Mouse (Mus musculus) layer of hippocampus, adult 9-10 months (tissue): ENCODE data around the gene Ffar2.
"Not testable (repeated sequence)": the region's sequence is repeated elsewhere in the genome, so short reads cannot be mapped to it uniquely, and the experiment has no call there.

Source experiments
- DNase-seq: peaks from one replicate; pipeline ENCODE4 v3.0.0; 2022; ENCODE audit warnings: low spot score

Ffar2 gene

DNA sequence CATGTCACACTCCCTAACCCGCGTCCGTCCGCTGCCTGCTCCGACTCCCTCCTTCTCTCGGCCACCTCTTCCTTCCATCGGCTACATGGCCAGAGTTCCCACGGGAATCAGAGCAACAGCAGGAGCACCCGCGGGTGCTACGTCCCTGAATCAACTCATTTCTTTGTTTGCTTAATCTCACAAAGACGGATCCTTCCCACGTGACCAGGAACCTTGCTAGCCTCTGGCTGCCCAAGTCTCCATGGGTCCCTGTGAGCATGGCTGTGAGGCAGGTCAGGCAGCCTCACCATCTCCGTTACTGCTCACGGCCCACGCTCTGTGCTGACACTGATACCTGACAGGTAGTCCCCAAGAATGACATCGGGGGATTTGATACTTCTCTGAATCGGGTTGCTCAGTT is at the start of gene Ffar2:
Gene Ffar2, minus strand, starts transcription at position 101 of the 400 bp plus-strand sequence.
- DNase-seq = no peak

DNA sequence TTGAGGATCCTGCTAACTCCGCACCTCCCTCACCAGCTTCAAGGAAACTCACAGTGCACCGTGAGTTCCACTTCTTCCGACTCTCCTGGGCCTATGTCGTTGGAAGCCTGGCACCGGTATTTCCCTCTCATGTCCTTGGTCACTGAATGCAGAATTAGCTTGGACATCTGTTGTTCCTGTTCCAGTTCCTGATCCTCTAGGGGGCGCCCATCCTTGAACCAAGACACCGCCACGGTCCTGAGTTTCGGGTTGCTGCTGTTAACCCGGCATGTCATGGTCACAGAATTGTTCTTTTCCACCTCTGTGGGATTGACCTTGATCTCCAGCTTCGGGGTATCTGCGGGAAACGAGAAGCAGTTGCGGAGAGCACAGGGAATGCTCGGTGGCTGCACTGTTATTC is 49.5 kb upstream of the Ffar2 start:
- DNase-seq = peak; percentile 55

DNA sequence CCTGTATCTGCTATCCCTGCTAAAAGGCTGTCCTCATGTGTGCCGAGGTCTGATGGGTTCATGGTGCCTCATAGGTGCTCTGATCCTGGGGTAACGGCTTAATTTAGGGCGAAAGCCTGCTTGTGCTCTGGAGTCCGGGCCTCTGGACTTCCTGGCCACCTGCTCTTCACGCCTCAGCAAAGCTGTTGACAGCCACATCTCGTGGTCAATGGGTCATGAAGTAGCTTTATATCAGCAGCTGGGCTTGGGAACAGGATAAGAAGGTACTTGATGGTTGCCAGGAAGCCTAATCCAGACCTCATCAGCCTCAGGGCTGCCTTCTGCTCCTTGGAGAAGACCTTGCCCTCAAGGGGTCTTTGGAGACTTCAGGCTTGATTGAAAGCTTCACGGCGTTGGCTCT is 39.8 kb upstream of the Ffar2 start:
- DNase-seq = no peak

DNA sequence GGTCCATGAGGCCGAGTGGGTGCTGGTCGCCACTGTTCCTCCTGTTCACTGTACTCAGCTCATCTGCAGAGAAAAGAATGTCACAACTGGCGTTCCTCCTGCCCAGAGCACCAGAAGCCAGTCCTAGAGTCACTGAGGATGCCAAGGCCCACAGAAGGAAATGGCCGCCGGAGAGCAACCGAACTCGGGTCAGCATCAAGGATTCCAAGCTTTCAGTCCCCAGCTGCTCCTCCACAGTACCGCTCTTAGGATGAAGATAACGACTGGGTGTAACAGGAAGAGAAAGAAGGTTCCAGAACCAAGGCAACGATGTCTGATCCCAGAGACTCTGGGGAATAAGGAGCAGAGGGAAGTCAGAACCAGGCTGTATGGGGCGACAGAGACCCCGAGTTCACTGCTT is 37.9 kb upstream of the Ffar2 start, which contains the start of gene Ffar1:
Gene Ffar1, minus strand, starts transcription at position 101 of the 400 bp plus-strand sequence.
- no peak for DNase-seq

DNA sequence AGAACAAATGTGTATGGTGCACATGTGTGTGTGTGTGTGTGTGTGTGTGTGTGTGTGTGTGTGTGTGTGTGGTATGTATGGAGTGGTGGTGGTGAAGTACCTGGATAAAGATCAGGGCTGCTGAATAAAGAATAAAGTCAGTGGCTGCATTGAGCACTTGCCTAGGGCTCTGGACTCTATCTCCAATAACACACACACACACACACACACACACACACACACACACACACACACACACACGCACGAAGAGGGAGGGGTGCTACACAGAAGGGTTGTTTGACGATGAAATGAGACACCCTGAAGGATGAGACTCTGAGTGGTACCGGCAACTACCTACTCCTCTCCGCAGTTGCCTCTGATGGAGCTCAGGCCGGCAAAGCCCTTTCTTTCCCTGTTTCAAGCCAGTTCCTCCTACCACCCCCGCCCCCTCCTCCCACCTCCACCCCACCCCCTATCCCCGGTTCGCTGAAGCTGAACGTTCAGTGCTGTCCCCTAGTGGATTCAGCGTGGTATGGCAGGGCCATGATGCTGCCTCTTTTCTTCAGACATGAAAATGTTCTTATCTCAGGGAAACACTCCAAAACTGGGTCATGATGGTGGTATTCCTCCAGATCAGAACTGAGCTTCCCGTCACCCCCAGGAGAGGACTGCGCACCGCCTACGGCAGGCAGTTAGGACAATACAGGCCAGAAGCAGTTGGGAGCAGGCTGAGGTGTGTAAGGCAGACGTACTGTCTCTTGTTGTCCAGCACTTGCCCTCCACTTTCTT is 36.2 kb upstream of the Ffar2 start:
- DNase-seq = peak; percentile 24

DNA sequence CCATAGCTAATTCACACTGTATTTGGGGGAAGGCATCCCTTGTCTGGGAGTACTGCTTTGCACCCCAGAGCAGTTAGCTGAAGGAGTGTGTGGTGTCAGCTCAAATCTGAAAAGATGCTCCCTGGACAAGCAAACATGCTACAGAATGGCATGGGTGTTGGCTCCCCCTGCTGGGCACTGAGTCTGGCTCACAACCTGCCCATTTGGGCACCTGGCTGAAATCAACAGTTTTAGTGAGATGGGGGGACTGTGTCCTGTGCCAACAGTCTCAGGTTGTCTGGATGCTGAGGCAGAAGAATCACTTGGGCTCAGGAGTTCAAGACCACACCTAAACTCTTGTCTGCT is 35.7 kb upstream of the Ffar2 start:
- DNase-seq = peak; percentile 38

DNA sequence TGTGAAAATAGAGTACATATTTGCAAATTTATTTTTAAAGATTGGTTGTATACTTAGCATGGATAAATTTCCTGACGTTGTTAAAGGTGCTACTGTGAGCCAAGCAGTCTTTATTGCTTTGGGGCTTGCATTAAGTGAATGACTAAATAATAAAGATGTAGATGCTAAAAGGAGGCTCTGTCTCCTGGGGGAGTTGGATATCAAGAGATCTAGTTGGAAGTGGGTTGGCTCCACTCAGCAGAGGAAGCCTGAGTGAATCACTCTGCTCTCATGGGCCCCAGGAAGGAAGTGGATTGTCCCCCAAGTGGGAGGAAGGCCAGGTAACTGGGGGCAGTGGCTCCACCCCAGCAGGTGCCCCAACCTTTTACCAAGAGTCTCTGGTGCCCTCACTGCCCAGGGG is 34.2 kb upstream of the Ffar2 start:
- DNase-seq = no peak

DNA sequence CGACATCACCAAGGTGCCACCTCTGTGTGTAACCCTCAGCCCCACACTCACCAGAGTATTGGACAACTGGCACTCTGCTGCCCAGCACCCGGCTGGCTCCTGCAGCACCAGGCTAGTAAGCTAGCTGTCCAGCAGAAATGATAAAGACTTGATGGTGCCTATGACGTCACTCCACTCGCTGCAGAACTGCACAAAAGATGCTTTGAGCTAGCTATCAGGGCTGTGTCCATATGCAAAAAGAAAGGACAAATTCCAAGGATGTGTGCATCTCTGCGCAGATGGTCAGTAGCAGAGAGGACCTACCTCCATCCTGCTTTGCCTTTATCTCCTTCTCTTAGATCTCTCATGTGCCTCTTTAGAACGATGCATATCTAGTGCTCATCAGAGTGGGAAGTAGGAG is 32.5 kb upstream of the Ffar2 start, which contains the start of gene Ffar3:
Gene Ffar3, minus strand, starts transcription at position 101 of the 400 bp plus-strand sequence.
- no peak for DNase-seq

DNA sequence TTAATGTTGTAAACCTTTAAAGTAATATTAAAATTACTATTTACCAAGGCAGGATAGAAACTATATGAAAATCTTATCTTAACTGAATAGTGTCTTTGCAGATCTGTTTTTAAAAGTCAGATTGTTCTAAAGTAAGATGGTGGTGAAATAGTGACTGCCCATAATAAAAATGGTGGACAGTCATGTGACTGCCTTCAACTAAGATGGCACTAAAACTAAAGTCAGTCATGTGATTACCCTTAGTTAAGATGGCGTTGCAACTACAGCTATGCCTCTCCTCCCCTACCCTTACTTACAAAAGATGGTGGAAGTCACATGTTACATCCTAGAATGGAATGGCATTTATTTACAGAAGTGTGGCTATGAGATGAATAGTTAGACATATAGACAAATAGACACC is 27.8 kb upstream of the Ffar2 start:
- no peak for DNase-seq

DNA sequence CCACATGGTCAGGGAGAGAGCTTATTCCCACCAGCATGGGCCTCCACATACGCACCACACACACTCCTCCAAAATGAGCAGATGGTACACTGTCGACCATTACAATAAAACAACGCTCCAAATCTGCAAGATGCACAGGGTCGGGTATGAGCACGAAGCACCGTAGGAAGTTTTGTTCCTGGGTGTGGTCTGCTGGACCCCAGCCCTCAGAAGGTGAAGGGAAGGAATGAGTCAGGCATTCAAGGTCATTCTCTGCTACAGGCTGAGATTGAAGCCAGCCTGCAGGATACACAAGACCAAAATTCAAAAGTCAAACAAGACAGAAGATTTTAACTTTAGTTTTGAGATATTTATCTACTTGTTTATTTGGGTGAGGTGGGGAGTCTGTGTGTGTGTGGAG is 24.4 kb upstream of the Ffar2 start:
- no peak for DNase-seq

DNA sequence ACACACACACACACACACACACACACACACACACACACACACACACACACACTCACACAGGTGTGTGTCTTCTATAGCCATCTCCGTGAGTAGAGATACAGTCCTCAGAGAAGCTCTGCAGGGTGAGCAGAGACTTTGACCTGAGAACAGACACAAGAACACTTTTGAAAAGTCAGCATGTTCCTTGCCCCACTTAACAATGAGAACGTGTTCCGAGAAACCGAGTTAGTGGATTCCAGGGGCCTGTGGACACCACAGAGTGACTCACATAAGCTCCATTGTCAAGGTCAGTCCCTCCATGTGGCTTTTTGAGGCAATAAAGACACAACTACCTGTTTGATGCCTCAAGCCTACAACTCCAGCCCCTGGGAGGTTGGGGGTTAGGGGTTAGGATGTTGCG is 23.8 kb upstream of the Ffar2 start:
- no peak for DNase-seq

DNA sequence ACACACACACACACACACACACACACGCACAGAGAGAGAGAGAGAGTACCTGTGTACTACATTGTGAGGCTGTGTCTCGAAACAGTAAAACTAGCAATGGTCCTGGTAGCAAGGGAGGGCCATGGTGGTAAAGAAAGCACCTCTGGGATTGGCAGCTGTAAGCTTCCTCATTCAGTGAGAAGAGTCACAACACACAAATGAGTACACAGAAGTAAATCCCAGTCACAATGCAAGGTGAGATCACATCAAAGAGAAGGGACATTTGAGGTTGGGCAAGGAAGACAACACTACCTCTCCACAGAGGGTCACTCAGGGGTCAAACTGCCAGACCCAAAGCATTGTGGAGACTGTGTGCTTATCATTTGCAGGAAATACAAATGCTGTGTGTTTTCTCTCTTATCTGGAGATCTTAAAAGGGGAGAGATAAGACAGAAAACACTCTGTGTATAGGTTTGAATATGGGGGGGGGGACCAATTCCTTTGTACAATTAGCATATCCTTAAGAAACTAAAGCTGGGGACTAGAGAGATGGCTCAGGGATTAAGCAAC is 23.0 kb upstream of the Ffar2 start:
- no peak for DNase-seq

DNA sequence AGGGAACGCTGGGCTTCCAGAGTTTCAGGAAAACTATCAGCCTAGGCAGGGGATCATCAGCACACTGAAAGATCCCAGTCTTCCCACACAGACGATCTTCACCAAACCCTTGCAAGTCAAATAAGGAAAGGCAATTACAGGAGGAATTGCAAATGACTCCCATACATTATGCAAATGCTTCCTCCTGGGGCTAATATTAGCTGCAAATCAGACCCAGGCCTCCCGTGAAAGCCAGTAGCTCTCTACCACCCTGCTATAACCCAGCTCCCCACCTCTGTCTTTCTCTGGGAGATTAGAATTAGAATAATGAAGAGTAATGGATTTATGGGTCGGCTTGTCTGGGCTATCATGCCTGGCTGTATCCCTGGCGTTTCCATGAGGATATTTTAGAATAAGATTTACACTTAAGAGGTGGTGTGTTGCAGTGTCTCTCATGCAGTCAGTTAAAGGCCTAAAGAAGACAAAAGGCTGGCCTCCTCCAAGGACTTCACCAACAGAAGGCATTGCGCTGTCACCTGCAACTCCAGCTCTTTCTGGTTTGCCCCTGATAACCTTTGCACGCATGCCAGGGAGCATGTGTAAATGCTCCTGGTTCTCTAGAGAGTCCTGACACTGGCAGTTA is 21.2 kb upstream of the Ffar2 start:
- no peak for DNase-seq

DNA sequence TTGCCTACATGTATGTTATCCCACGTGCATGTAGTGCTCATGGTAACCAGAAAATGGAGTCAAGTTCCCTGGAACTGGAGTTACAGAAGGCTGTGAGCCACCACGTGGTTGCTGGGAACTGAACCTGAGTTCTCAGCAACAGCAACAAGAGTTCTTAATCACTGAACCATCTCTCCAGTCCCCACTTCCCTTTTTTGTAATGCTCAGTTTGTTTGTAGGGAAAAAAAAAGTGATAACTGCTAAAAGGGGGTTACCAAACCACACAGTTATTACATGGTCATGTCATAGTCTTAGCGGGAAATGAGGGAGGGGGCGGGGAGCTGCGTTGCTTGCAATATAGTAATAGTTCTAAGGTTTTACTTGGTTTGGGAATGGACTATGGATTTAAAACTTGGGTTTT is 18.5 kb upstream of the Ffar2 start:
- DNase-seq = no peak

DNA sequence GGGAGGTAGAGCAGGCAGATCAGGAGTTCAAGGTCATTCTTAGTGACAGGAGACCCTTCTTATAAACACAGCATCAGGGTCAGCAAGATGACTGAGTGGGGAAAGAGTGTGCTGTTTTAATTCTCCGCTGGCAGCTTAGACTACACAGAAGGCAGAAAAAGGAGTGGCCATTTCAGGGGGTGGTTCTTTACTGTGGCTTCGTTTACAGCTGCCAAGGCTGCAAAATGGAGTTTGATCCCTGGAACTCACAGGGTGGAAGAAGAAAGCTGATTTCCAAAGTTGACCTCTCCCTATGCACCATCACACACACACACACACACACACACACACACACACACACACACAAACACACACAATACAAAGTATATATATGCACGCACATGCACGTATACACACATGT is 17.8 kb upstream of the Ffar2 start:
- DNase-seq = no peak

DNA sequence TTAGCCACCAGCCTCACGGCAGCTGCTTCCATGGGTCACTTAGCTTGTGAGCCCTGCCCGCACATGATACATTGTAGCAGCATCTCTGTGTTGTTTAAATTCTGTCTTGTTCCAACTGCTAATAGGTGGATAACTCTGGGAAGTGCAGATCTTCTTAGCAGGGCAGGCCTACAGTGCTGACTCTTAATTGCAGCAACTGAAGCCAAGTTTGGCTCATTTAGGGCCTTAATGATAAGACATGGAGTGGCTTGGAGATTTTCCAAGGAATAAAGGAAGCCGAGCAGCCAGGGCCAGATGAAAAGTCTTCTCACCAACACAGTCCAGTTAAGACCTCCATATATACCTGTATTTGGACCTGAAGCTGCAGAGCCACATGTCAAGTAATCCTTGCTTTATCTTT is 16.7 kb upstream of the Ffar2 start:
- DNase-seq = no peak

DNA sequence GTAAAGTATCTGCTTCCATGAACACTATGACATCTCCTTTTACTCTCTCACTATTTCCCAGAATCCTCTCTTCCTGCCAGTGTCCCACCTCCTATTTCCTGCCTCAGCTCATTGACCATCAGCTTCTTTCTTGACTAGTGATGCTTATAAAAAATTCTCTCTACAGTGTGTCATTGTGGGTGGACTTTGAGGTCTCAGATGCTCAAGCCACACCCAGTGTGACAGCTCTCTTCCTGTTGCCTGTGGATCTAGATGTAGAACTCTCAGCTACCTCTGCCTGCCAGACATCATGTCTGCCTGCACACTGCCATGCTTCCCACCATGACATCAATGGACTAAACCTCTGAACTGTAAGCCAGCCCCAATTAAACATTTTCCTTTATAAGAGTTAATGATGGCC is 13.7 kb upstream of the Ffar2 start:
- DNase-seq = no peak

DNA sequence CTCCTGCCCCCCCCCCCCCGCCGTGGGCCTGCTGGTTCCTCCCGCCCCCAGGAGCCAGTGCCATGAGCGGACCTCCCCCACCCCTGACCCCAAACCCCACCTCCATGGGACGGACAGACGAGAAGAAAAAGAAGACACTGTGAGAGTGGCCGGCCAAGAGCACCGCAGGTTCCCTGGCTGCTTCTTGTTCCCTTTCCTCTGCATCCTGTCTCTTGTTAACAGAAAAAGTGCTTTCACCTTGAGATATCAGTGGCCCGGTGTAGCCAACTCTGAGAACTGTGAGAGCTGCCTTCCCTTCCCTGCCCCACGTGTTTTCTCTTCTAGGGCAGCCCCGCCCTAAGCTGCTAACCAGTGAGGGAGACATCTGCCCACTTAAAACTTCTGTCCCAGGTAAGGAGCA is 9.1 kb upstream of the Ffar2 start:
- DNase-seq = not testable (repeated sequence)

DNA sequence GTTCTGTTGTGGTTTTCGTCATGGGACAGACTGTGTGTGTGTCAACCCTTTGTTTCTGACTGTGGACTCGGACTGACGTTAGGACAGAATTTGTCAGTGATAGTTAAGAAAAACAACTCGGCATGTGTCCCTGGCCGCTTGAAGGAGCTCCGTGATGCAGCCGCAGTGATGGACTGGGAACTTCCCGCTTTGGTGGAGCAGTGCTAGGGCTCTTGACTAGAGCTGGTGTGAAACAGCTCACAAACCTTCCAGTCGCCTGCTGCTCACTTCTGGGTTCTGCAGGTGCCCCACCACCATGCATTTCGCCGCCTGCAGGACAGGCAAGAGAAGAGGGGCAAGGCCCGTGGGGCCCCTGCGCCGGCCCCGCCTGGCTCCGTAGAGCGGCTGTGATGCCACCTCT is 8.7 kb upstream of the Ffar2 start:
- DNase-seq = no peak

DNA sequence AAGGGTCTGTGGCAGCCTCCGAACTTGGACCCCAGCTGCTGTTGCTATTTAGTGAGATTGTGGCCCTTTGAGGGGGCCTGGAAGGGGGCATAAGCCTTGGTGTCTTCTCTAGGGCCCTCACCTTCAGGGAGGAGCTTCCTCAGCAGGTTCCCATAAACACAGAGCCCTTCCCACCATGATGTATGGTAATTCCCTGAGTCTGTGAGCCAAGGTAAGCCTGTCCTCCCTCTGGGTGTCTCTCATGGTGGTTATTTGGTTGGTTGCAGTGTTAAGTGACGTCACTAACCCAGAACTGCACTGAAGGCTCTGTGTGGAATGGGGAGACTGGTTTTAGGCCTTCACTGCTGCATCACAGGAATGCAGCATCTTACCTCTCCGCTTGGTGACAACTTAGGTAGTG is 5.9 kb upstream of the Ffar2 start:
- no peak for DNase-seq

DNA sequence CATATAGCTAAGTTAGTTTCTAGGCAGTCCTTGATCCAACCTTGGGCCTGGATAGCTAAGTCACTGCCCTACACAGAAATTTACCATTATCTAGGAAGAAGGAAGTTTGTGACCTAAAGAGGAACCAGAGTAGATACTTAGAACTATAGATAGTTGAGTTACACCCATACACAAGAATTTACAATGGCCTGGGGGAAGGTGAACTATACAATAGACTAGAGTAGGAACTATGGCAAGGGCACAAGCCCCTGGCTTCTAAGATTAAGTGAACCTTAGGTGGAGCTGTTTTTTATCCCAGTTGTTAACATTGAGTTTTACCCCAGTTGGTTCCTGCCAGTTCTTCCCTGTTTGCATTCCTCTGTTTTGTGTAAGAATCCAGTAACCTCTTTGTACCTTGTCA is 5.3 kb upstream of the Ffar2 start:
- not testable (repeated sequence) for DNase-seq

DNA sequence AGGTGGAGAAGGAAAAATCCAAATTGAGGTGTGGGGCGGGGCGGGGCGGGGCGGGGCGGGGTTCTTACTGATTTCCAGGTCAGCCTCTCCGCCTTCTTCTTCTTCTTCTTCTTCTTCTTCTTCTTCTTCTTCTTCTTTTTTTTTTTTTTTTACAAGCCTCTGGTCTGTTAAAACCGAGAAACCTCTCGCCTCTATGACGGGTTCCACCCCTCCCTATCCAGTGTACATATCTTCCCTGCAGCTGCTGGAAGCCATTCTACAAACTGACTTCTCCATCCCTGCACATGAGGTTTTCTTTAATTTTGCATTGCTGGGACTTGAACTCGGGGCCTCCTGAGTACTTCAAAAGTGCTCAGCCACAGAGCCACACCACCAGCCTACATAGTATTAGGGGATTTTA is 3.1 kb upstream of the Ffar2 start:
- DNase-seq = no peak

DNA sequence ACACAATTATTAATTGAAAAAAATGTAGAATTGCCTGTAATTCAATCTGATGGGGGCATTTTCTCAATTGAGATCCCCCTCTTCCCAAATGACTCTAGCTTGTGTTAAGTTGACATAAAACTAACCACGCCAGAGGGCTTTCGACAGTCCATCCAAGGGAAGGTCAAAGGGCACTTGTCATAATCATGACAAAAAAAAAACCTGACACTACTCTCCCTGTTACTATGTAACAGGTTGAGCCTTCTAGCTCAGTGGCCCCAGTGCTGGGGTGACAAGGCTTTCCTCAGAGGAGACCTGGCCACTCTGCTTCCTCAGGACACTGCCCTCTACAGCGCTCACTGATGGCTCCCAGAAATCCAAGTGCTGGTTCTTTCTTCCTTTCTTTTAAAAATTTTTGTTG is 731 bp upstream of the Ffar2 start:
- DNase-seq = no peak

DNA sequence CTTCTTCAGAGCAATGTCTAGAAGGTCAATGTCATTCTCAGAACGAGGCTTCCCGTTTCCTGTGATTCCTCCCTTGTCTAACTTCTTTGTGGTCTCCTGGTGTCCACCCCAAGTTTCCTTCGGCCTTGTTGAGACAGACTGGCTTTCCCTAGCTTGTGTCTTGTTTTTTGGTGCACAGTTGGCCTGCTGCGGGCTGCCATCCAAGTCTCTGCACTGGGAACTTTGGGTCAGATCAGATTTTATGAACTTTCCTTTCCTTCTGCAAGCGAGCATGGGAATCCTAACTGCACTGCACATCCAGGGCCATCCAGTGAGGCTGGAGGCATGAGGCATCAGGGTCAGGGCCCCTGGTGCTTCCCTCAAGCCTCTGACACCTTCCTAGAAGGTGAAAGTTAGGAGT is 2.0 kb downstream of the Ffar2 start:
- DNase-seq = no peak
